Mouse (Mus musculus) liver, embryonic 11.5 days (tissue): Measurements from ENCODE around the gene Camkk1. TPM values are rescaled to one million over a fixed set of nuclear protein-coding genes. Genes with fewer than 3 reads are reported as not detected.

Experiments
- ATAC-seq: fragments of 200-750 bp; cut with Nextera tagmentation; replicated peaks from 2 replicates; pipeline ENCODE4 v1.8.0; 2017; ENCODE audit warnings: moderate number of reproducible peaks, mild to moderate bottlenecking, moderate TSS enrichment, moderate library complexity; ENCODE audit not compliant: low FRiP score
- DNase-seq: peaks from one replicate; pipeline ENCODE4 v3.0.0-alpha.2; 2017; ENCODE audit warnings: low spot score
- H3K27ac ChIP-seq: fragments of 300-500 bp; sonication (generic); 2 replicates; pipeline ENCODE4 v1.5.1; 2014; ENCODE audit warnings: mild to moderate bottlenecking, low read depth, low read length, control low read depth
- H3K27me3 ChIP-seq: fragments of 300-500 bp; sonication (generic); replicated peaks from 2 replicates; pipeline ENCODE4 v1.6.1; 2014; ENCODE audit warnings: low read length, mixed read lengths; ENCODE audit not compliant: control insufficient read depth, insufficient read depth
- H3K36me3 ChIP-seq: fragments of 300-500 bp; sonication (generic); 2 replicates; pipeline ENCODE4 v1.6.1; 2014; ENCODE audit warnings: mild to moderate bottlenecking, low read length, moderate library complexity, mixed read lengths; ENCODE audit not compliant: control insufficient read depth, insufficient read depth
- H3K4me1 ChIP-seq: fragments of 300-500 bp; sonication (generic); replicated peaks from 2 replicates; pipeline ENCODE4 v1.6.1; 2014; ENCODE audit warnings: low read length, mixed read lengths; ENCODE audit not compliant: control insufficient read depth, insufficient read depth
- H3K4me2 ChIP-seq: fragments of 300-500 bp; sonication (generic); 2 replicates; pipeline ENCODE4 v1.6.1; 2014; ENCODE audit warnings: mild to moderate bottlenecking, control low read depth, moderate library complexity
- H3K4me3 ChIP-seq: fragments of 300-500 bp; sonication (generic); 2 replicates; pipeline ENCODE4 v1.5.1; 2014; ENCODE audit warnings: low read depth, low read length, control low read depth
- H3K9ac ChIP-seq: fragments of 300-500 bp; sonication (generic); 2 replicates; pipeline ENCODE4 v1.6.1; 2014; ENCODE audit warnings: low read depth, low read length, control low read depth
- H3K9me3 ChIP-seq: fragments of 300-500 bp; sonication (generic); 2 replicates; pipeline ENCODE4 v1.6.1; 2016; ENCODE audit warnings: low read length, inconsistent platforms, mixed read lengths; ENCODE audit not compliant: control insufficient read depth
- WGBS: fragments of 180-500 bp; shearing (Covaris S2); extraction: QIAGEN DNeasy Blood & Tissue Kit; methylation state at CpG from one replicate; pipeline ENCODE4 v1.1.7; 2014; 5-methylcytosine and 5-hydroxymethylcytosine counted together
- polyA plus RNA-seq: library from polyadenylated mRNA; unstranded; fragments of >200 nt; fragmentation: Nextera tagmentation; extraction: Ambion mirVana; gene quantifications from 2 replicates; pipeline ENCODE4 v1.2.1, GENCODE M21; 2014

Gene Camkk1
- polyA plus RNA-seq, 1 experiment from 2014 or later, result 3.0 TPM

DNA sequence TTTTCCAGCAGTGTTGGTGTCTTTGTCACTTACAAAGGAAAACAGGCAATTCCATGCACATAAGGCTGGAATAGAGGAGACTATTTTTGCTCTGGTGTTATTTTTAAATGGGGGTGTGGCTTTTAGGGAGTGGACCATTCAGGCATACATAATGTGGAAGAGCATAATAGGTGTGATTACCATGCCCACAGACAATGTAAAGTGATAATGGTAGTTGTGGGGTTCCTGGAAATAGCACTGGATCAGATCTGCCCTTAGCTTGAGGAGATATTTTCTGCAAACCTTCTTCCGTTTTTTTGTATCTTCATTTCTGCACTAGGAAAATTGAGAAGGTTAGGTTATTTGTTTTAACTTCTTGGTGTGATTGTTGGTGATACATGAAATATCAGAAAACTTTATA, 34.0 kb downstream of the Camkk1 start:
- H3K27me3 ChIP-seq, result no peaks in the 10 kb centered on the region
- peaks cover 19% of the 10 kb centered on the region; the same call in 1 of the 2 replicates for H3K36me3 ChIP-seq
- no peaks in the 10 kb centered on the region for H3K9me3 ChIP-seq
- no peak overlapping the region for H3K27ac ChIP-seq
- ATAC-seq (no peak), DNase-seq (no peak)
- no peak overlapping the region for H3K4me3 ChIP-seq
- H3K4me1 ChIP-seq, result peaks cover 15% of the 10 kb centered on the region
- no peak overlapping the region for H3K9ac ChIP-seq
- H3K4me2 ChIP-seq, result no peak overlapping the region
- 76% methylated on average over 1 of the region's 1 CpGs for WGBS

DNA sequence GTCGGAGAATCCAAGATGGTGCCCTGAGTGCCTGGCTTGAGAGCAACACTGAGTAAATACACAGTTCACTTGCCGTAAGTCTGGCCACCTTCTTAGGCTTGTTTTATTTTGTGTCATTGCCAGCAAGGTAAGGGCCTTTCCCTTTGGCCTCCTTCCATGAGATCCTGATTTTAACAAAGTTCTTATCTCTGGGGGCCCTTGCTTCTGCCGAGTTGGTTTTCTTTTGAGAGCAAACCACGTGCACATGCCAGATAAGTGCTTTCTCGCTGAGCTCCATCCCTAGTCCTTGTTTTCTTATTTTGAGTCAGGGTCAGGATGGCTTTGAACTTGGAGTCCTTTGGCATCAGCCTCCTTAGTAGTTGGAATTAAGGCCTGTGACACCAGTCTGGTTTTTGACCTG, 38.9 kb downstream of the Camkk1 start:
- H3K4me1 ChIP-seq, result peaks cover 9% of the 10 kb centered on the region
- WGBS, result 55% methylated on average over 5 of the region's 5 CpGs
- H3K4me3 ChIP-seq, result no peak overlapping the region
- DNase-seq (no peak), ATAC-seq (peak; percentile 66)
- no peaks in the 10 kb centered on the region for H3K27me3 ChIP-seq
- no peaks in the 10 kb centered on the region for H3K9me3 ChIP-seq
- peaks cover 21% of the 10 kb centered on the region; the same call in 1 of the 2 replicates for H3K36me3 ChIP-seq
- H3K27ac ChIP-seq, result no peak overlapping the region
- H3K4me2 ChIP-seq, result peak overlapping the region; percentile 33
- H3K9ac ChIP-seq, result no peak overlapping the region

DNA sequence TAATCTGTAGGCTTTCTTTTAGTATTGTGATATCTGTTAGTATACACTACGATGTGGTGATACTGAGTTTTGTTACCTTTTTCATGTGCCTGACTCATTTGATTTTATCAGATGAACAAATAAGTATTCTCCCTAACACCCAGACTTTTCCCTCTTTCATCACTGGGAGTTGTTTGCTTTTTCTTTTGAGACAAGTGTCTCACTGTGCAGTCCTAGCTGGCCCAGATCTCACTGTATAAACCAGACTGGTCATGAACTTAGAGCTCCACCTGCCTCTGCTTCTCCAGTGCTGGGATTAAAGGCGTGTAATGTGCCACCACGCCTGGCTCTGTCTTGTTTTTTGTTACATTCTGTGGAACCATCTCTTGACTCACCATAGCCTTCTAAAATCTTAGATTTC, 40.8 kb downstream of the Camkk1 start:
- Histone ChIP-seq H3K36me3 (peaks cover 15% of the 10 kb centered on the region; the same call in 1 of the 2 replicates), H3K9ac (no peak overlapping the region), H3K9me3 (no peaks in the 10 kb centered on the region), H3K4me1 (peaks cover 9% of the 10 kb centered on the region), H3K4me2 (no peak overlapping the region), H3K4me3 (no peak overlapping the region), H3K27ac (no peak overlapping the region), H3K27me3 (no peaks in the 10 kb centered on the region)
- no peak for ATAC-seq
- 93% methylated on average over 3 of the region's 3 CpGs for WGBS
- DNase-seq, result no peak

DNA sequence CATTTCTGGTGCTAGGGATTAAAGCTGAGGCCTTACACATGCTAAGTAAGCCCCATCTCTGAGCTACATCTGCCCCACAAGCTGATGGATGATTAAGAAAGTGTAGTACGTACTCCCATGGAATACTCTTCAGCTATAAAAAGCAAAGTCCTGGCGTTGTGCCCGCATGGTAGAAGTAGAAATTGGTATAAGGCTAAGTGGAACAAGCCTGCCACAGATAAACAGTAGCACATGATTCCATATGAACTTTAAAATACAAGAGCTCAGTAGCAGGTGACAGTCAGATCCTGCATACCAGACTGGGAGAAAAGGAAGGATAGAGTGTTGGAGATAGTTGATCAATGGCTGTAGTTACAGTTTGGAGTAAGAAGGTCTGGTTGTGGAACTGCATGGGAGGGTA, 42.6 kb downstream of the Camkk1 start:
- no peak for ATAC-seq
- DNase-seq, result no peak
- Histone ChIP-seq H3K36me3 (peaks cover 11% of the 10 kb centered on the region; the same call in 1 of the 2 replicates), H3K9ac (no peak overlapping the region), H3K27ac (no peak overlapping the region), H3K4me3 (no peak overlapping the region), H3K27me3 (no peaks in the 10 kb centered on the region), H3K4me1 (peaks cover 9% of the 10 kb centered on the region), H3K4me2 (no peak overlapping the region), H3K9me3 (no peaks in the 10 kb centered on the region)
- 92% methylated on average over 3 of the region's 3 CpGs for WGBS

DNA sequence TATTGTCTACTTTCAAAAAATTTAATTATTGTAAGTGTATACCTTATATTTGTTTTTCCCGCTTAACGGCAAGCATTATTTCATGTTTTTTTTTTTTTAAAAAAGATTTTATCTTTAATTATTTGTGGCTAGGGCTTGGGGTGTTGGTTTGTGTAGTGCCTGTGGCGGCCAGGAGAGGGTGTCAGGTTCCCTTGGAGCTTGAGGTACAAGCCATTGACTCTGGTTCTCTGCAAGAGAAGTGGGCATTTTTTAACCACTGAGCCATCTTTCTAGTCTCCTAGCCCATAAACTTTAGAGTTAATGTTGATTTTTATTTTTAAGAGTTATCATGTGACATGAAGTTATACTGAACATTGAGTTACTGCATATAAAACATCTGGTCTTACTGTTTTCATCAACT, 53.0 kb downstream of the Camkk1 start:
- H3K27me3 ChIP-seq, result no peaks in the 10 kb centered on the region
- H3K4me3 ChIP-seq, result no peak overlapping the region
- ATAC-seq (no peak), DNase-seq (no peak)
- H3K4me1 ChIP-seq, result no peaks in the 10 kb centered on the region
- H3K36me3 ChIP-seq, result peaks cover 42% of the 10 kb centered on the region
- 70% methylated on average over 3 of the region's 3 CpGs for WGBS
- H3K4me2 ChIP-seq, result no peak overlapping the region
- H3K9ac ChIP-seq, result no peak overlapping the region
- no peak overlapping the region for H3K27ac ChIP-seq
- no peaks in the 10 kb centered on the region for H3K9me3 ChIP-seq

DNA sequence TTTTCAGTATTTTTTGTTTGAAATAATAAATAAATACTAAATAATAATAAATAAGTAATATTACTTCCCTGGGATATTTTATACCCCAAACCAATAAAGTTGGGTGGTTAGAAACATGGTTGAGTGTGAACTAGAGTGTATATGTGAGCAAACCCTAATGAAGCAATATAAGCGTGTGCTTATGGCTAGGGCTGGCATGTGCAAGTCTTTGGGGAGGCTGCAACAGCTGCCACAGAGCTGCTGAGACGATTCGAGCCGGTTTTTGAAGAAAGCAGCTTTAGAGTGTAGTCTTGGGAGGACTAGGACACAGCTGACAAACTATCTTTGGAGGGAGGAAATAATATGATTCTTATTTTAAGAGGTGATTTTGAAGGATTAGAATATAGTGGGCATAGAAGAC, 57.5 kb downstream of the Camkk1 start:
- H3K9ac ChIP-seq, result no peak overlapping the region
- 91% methylated on average over 4 of the region's 4 CpGs for WGBS

DNA sequence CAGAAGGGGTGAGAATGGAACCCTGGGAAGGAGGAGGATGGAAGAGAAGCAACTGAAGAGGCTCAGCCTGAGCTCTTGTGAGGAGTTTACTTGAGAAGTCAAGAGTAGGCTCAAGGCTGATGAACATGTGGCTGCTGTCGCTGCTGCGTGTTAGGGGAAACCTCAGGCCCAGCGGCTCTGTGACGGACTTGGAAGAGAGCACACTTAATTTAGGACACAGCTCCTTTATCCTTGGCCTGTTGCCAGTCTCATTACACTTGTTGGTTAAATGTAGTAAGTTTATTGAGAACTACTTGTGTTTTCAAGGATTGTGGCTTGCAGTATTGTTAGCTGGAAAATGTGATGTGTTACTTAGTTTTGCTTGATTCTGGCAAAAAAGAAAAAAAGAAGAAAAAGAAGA, 57.9 kb downstream of the Camkk1 start:
- Histone ChIP-seq H3K27me3 (no peaks in the 10 kb centered on the region), H3K36me3 (peaks cover 27% of the 10 kb centered on the region), H3K27ac (no peak overlapping the region), H3K4me2 (no peak overlapping the region), H3K4me1 (no peaks in the 10 kb centered on the region), H3K9ac (no peak overlapping the region), H3K9me3 (no peaks in the 10 kb centered on the region), H3K4me3 (no peak overlapping the region)
- DNase-seq (no peak), ATAC-seq (no peak)
- 90% methylated on average over 4 of the region's 4 CpGs for WGBS

More for the DNA sequence above, 57.5 kb downstream of the Camkk1 start:
- ATAC-seq (no peak), DNase-seq (no peak)
- H3K27ac ChIP-seq, result no peak overlapping the region
- H3K4me2 ChIP-seq, result no peak overlapping the region
- H3K27me3 ChIP-seq, result no peaks in the 10 kb centered on the region
- H3K36me3 ChIP-seq, result peaks cover 25% of the 10 kb centered on the region
- H3K9me3 ChIP-seq, result no peaks in the 10 kb centered on the region
- no peaks in the 10 kb centered on the region for H3K4me1 ChIP-seq
- H3K4me3 ChIP-seq, result no peak overlapping the region

DNA sequence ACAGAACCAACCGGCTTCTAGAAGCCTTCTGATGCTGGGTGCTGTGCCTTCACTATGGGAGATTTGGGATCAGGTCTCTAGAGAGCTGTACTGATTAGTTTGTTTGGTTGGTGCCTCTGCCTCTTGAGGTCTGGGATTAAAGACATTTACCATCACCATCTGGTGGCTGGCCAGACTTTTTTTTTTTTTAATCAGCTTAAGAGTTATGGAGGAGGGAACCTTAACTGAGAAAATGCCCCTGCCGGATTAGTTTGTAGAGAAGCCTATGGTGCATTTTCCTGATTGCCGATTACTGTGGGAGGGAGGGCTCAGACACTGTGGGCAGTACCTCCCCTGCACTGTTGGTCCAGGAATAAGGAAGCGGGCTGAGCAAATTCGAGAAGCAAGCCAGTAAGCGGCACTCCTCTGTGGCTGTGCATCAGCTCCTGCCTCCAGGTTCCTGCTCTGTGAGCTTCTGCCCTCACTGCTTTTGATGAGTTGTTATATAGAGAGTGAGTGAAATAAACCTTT, 58.5 kb downstream of the Camkk1 start:
- Histone ChIP-seq H3K27ac (no peak overlapping the region), H3K4me3 (no peak overlapping the region), H3K36me3 (peaks cover 27% of the 10 kb centered on the region), H3K9ac (no peak overlapping the region), H3K4me2 (no peak overlapping the region), H3K4me1 (no peaks in the 10 kb centered on the region), H3K9me3 (no peaks in the 10 kb centered on the region), H3K27me3 (no peaks in the 10 kb centered on the region)
- 92% methylated on average over 6 of the region's 6 CpGs for WGBS
- DNase-seq (no peak), ATAC-seq (no peak)

DNA sequence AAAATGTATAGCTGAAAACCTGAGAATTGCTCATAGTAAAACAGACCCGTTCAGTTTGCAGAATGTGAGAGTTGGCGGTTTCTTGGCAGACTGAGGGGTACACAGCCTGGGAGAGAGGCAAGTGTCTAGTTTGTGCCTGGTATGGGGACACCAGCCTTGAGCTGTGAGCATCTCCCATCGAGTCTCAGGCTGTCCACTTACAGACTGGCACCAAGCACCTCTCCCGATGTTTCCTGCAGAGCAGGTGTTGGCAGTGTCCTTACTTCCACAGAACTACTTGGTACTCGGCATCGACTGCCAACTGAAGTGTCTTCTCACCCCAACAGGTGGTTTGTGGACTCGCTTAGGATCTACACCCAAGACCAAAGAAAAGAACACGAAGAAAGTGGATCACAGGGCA, 59.8 kb downstream of the Camkk1 start:
- Histone ChIP-seq H3K27me3 (no peaks in the 10 kb centered on the region), H3K36me3 (peaks cover 21% of the 10 kb centered on the region), H3K9me3 (no peaks in the 10 kb centered on the region), H3K27ac (no peak overlapping the region), H3K4me2 (no peak overlapping the region), H3K9ac (no peak overlapping the region), H3K4me3 (no peak overlapping the region), H3K4me1 (no peaks in the 10 kb centered on the region)
- no peak for ATAC-seq
- no peak for DNase-seq
- WGBS, result 94% methylated on average over 8 of the region's 8 CpGs
